ENCODE assay signal across 18 mouse cellular contexts in the genomic region with DNA sequence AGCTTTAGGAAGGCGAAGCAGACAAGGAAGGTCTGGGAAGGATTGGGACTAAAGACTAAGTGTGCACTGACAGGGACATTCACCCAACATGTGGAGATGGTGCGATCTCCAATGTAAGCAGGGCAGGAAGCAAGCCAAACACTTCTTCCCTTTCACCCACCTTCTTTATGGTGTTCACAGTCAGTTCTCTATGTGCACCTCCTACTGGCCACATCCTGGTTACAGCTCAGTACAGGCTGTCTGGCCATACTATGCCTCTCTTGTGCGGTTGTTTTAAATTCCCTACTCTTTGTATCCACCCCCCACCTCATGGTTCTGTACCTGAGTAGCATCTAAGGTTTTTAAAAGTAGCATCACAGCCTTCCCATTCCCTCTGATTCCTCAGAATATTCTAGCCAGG.
"Had no signal": no experiment of that assay in that cellular context is flagged by ENCODE, and none has a peak within 500 bp of the region (broad histone marks: within the 10 kb centered on the region; RNA-seq: fewer than 3 reads in every experiment).

No protein-coding gene starts in this region.

- H3K27ac ChIP-seq: liver, embryonic 15.5 days; lung, embryonic 15.5 days; macrophage; neural tube, embryonic 12.5 days; stomach, embryonic 15.5 days had no signal

- H3K4me2 ChIP-seq: liver, embryonic 15.5 days; lung, embryonic 15.5 days; midbrain, embryonic 11.5 days; neural tube, embryonic 12.5 days; stomach, embryonic 15.5 days had no signal

- H3K4me3 ChIP-seq: liver, embryonic 15.5 days; lung, embryonic 15.5 days; megakaryocyte, embryonic 14.5 days; neural tube, embryonic 12.5 days; stomach, embryonic 15.5 days had no signal

- H3K36me3 ChIP-seq: liver, embryonic 15.5 days; lung, embryonic 15.5 days; neural tube, embryonic 12.5 days; stomach, embryonic 15.5 days had no signal

- H3K9me3 ChIP-seq: liver, embryonic 15.5 days; lung, embryonic 15.5 days; megakaryocyte, embryonic 14.5 days; neural tube, embryonic 12.5 days; stomach, embryonic 15.5 days had no signal

- H3K4me1 ChIP-seq: liver, embryonic 15.5 days; stomach, embryonic 15.5 days had no signal

- DNase-seq: liver, postnatal 0 days; lung, adult 2 months; lung, postnatal 14 days; lung, postnatal 36 days; midbrain, embryonic 14.5 days; right cerebral cortex, postnatal 14 days; thymus, adult 18-20 months; thymus, postnatal 14 days; thymus, postnatal 36 days had no signal

- H3K27me3 ChIP-seq: liver, embryonic 15.5 days; lung, embryonic 15.5 days; megakaryocyte, embryonic 14.5 days; neural tube, embryonic 12.5 days; stomach, embryonic 15.5 days had no signal

- H3K9ac ChIP-seq: liver, embryonic 15.5 days; liver, postnatal 0 days; lung, embryonic 15.5 days; neural tube, embryonic 12.5 days; stomach, embryonic 15.5 days had no signal

- ATAC-seq: liver, postnatal 0 days; lung, postnatal 0 days; midbrain, embryonic 16.5 days had no signal
